Mouse (Mus musculus): Measurements from ENCODE around the gene Tnfrsf19.

Gene Tnfrsf19

DNA sequence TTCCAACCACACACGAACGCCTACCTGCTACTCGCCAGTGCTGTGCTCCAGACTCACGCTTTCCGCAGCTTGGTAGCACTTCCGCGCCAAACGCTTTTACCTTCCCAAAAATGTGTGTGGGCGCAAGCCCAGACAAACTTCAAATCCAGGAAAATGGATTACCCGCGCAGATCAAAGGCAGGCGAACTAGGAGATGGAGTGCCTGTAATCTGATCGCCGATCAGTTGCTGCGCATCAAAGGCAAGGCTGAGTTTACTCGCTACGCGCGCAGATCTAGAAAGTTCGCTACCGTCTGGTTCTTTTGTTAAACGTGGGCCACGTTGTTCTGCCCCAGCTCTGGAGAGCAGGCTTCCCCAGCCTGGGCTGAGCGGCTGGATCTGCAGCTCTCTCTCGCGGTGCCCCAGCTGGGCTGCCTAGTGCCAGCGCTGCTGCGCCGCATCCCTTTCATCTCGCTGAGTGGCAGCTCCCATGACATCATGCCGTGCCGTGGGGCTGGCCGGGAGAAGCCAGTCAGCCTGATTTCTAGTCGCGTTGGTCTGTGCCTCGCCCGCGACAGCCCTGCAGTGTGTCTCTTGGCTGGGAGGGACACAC lies at the start of gene Tnfrsf19:
TSS of gene Tnfrsf19 (minus strand) at position 400 of the 591 bp plus-strand sequence.
- DNase-seq, result peak; percentile 75 to 79

DNA sequence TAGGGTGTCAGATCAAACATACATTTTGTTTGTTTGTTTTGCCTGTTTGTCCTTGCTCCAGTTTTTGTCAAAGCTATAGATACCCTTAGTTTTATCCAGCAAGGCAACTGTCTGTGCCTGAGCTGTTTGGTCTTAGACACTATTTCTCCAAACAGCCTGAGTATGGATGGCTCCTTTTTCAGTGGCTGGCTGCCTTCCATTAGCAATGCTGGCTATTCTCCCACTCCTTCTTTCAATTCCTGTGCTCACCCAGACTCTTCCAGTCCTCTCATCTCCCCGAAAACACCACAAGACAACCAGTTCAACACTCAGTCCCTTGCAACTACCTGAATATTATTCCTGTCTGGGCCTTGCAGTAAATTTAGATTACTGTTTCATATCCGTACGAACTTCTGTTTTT lies 45.8 kb upstream of the Tnfrsf19 start:
- no peak for DNase-seq

DNA sequence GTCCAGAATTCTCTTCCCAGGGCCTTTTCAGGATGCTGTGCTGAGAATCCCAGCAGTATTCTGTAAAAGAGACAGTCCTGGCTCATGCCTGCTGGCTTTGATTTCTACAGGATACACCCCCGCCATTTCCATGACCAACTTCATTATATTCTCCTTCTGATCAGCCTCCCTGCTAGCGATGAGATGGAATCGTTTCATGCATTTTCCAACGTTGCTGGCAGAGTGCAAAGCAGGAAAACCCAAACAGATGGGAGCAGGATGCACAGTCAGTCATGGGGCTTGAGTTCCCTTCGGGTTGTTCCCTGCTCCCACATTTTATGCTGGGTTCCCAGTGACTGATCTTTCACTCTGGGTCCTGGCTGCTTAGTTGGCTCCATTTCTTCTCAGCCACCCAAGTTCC lies 44.7 kb upstream of the Tnfrsf19 start:
- no peak for DNase-seq

DNA sequence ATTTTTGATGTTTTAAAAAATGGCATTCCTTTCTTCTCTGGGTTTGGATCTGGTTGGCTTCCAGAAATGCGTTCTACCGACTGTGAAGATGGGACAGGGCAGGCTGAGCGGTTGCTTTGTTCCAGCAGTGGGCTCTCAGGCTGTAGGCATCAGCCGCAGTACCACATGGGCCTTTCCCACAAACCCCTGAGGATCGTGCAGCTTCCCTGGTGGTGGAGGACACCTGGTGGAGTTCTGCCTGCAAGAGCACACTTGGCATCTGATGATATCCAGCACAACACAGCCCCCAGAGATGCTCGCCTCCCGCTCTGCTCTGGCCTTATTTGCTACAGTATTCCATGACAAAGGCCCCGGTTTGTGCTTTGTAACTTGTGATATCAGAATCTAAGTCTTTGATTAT lies 41.9 kb upstream of the Tnfrsf19 start:
- DNase-seq, result no peak

DNA sequence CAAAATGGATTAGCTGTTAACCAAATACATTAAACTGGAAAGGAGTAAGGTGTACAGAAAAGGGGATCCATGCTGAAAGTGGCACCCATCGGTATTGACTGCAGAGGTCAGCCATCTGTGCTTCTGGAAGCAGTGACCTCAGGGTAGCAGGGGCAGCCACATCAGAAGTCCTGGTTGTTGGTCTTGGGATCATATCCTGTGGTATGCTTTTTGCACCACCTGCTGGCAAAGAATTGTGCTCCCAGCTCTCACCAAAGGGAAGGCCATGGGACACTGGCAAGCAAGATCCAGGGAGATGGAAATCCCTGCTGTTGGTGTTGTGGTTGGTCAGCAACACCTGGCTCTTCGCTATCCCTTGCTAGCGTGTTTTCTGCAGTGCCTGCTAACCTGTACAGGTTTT lies 39.0 kb upstream of the Tnfrsf19 start:
- DNase-seq, result no peak

DNA sequence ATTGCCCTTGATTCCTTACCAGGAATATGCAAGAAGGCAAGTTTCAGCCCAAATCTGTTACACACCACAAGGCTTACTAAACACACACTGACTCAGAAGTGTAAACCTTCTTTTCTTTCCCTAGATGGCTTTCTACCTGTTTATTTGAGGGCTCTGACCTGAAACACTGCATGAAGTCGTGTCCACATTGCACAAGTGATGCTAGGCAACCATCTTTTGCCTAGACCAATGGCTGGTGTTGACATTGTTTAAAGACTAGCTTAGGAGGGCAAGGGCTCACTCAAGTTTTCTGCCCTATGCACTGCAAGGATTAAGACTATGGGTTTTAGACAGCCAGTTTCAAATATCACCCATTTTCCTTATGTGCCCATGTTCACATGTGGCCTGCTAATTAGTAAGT lies 23.3 kb upstream of the Tnfrsf19 start:
- DNase-seq, result no peak

DNA sequence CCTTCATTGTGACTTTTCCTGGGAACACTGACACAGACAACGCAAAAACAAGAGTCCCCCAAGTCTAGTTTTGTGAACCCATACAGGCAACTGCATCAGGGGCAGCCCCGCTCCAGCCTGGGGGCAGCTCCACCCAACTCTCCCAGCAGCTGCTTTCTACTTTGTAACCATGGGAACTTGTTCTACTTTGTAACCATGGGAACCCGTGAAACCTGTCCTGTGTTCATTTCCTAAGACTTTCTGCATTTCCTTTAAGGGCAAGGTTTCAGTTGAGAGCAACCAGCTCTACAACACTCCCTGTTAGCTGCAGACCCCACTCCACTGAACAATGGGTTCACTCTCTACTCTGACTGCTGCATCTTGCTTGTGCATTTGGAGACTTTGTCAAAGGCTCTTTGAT lies 15.4 kb upstream of the Tnfrsf19 start:
- DNase-seq, result no peak

DNA sequence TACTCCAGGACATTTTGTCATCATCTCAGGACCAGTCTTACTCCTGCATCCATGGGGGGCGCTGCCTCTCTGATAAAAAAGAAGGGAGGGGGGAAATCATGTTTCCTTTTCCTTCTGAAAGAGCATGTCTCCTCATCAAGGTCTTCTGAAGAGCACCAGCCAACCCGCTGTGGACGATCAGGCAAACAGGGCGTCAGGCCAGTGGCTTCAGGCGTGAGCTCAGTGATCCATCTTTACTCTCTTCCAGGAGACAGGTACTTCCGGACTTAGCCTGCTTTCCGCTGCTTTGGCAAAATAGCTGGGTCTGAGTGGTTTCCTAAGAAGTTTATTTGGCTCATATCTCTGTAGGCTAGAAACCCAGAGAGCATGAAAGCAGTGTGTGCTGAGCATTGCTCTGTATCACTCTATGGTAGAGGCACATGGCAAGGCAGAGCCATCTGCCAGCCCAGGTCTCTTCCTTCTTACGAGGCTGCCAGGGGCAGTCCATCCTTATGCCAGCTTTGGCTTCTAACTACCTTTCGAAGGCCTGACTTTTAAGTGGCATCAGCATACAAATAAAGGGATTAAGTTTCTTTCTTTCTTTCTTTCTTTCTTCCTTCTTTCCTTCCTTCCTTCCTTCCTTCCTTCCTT lies 13.1 kb upstream of the Tnfrsf19 start:
- no peak for DNase-seq

DNA sequence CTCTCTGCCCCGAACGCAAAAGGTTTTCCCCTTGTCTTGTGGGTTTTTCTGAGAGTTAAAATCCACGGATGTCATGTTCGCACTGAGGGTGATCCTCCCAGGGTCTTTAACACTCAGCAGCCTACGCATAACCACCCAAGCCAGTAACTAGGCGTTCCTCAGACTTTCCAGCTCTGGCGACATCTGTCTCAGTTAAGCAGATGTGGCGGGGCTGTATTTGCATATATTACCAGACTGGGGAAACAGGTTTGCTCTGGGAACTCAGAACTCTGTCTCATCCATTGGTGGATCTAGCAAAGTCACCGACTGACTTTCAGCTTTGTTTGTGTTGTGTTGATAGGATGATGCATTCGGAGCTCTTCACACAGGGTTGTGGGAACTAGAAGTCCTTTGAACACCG lies 10.7 kb upstream of the Tnfrsf19 start:
- no peak for DNase-seq

DNA sequence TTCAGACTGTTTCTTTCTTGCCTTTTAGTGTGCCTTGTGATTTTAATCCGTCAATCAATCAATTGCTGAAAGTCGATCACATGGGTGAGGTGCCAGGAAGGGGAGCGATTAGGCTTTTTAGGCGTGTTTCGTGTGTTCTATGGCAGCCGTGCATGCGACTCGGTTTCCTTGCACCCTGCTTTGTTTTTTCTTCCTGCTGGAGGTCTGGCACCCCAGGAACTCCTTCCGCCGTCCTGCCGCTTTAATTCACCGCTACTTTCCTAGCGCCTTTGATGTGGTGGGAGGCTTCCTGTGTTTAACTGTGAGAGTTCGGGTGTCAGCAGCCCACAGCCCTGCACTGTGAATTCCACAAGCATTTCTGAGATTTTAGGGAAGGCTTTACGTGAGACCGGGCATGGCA lies 10.2 kb upstream of the Tnfrsf19 start:
- peak; percentile 32 to 62 for DNase-seq

DNA sequence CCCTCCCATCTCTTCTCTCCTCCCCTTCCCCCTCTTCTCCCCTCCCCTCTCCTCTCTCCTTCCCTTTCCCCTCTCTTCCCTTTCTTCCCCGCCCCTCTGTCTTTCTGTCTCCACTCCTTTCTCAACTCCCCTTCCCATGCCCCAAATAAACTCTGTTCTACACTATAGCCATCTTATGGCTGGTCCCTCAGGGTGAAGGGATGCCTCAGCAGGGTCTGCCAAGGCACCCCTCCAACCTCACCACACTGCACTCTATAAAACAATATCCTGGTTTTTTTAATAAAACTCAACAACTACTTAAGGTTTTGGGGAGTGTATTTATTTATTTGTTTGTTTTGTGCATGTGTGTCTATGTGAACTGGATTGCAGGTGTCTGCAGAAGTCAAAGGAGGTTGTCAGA lies 9.6 kb upstream of the Tnfrsf19 start:
- no peak for DNase-seq

DNA sequence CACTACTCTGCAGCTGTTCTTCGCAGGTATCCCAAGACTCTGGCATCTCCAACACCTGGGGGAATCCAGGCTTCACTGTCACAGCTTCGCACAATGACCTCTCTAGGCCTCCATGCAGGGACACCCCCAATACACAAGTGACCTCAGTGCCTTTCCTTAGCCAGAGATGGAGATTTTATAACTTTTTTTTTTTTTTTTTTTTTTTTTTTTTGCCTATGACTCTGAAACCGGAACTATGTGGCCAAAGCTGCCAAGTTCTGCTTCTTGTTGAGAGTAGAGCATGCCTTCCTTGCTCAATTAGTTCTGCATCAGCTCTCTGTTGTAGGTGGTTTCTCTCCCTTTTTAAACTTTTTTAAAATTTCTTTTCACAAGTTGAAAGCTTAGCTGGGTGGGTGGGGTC lies 5.9 kb upstream of the Tnfrsf19 start:
- no peak for DNase-seq

DNA sequence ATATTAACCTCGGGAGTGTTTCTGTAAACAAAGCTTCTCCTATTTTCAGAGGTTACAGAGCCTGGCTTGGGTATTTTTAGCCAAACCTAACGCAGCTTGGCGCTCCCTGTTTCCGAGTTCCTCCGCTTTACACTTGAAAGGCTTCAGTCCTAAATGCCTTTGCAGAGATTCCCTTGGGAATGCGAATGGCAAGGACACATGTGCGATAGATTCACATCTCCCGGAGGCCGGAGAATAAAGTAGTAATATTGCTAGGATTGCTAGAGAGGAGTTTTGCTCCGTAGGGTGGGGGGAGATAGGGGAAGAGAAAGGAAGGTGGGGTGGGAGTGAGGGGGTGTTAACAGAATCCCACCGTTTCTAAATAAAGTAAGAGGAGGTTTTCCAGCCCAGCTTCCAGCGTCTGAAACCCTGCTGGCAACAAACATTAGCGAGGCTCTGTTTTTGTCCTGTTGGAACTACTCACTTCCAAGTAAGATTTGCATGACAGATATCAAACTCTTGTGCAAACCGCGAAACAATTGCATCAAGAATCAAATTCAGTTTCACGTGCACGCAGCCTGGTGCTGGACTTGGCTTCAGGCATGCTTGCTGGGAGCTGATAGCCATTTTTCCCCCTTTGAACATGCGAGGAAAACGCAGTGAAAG lies 722 bp downstream of the Tnfrsf19 start:
- no peak for DNase-seq

DNA sequence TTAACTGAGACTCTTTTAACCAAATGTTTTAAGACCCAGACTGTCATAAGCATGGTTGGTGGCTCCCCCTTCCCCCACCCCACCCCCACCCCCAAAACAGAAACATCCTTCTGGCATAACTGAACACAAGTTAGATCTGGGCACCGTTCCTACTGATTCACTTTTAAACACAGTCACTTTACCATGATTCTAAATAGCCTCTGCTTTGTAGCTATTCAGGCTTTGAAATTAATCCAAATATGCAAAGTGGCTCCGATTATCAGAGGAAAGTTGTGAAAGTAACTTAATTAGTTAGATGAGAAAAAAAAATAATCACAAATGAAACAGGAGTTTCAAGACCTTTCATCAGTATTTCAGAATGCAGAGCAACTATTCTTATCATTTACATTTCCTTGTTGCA lies 2.0 kb downstream of the Tnfrsf19 start:
- no peak for DNase-seq

DNA sequence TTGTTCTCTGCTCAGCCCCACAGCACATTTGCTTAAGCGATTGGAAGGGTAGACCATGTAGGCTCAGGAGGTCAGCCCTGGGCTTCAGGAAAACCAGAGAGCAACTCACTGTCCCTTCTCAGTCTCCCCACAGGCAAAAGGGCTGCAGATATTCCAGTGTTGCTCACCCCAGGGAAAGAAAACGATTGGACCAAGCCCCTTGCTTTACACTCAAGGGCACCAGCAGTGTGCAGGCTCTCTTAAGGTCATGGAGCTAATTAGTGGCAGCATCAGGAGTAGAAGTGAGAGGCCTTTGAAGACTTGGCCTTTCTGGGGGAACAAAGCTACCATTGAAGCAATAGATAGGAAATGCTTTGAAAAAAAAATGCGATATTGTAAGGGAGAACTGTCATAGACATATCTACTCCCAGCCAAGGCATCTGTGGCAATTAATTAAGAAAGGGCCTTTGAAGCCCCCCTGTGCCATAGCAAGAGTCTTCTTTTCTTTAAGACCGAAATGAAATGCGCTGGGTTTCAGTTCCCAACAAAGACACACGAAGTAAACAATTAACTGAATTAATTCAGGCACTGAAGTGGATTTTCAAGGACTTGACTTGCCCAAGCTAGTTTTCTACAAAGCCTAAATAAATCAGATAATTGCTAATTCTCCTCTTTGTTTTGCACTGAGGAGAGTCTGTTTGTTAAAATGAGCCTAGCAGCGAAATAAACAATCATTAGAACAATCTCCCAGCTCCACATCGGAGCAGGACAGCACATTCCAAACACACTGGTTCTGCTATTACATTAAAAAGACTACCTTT lies 2.6 kb downstream of the Tnfrsf19 start:
- no peak for DNase-seq

DNA sequence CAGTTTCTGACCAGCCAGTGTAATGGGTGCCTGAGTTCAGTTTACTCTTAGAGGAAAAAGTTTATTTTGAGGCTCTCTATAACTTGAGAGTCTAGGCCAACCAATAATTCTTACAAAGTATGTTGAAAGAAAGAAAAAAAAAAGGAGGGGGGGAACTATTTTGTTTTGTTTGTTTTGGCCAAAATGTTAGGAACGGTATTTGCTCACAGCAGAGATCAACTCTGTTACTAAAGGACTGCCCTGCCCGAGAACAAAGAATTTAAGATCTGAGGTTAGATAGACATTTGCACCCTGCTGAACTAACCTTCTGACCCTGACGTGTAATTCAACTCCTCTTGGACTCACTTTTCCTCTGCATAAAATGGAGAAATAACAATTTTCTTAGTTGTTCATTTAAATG lies 4.0 kb downstream of the Tnfrsf19 start:
- no peak for DNase-seq

DNA sequence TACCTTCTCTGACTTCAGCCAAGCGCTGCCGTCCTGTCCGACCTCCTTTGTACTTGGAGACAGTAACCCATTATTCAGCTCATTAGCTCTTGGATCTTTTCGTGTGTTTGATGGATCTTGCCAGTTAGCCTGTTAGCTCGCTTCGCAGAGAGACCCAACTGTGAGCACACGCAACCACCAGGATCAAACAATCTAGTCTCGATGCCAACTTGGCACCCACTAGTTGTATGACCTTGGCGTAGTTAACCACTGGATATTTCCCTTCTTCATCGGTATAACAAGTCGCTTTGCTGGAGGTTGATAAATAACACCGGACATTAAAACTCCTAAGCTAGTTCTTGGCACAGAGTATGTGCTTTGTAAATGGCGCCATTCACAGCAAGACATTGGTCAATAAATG lies 6.1 kb downstream of the Tnfrsf19 start:
- DNase-seq, result no peak

DNA sequence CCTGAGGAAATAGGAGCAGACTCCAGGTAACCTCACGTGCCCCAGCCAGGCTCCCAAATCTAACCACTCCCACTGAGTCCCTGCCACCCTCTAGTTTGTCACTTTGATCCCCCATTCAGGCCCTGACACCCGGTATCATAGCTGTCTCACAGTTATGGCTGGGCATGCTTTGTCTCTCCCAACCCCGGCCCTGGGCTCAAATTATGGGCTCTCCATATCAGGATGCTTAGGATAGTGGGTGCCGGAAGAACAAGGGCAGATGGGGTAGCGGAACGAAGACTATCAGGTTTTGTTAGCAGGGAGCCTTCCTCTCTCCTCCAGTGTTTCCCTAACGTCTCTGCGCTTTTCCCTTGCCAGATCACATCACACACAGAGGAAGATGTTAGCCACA lies 8.2 kb downstream of the Tnfrsf19 start:
- DNase-seq, result no peak

DNA sequence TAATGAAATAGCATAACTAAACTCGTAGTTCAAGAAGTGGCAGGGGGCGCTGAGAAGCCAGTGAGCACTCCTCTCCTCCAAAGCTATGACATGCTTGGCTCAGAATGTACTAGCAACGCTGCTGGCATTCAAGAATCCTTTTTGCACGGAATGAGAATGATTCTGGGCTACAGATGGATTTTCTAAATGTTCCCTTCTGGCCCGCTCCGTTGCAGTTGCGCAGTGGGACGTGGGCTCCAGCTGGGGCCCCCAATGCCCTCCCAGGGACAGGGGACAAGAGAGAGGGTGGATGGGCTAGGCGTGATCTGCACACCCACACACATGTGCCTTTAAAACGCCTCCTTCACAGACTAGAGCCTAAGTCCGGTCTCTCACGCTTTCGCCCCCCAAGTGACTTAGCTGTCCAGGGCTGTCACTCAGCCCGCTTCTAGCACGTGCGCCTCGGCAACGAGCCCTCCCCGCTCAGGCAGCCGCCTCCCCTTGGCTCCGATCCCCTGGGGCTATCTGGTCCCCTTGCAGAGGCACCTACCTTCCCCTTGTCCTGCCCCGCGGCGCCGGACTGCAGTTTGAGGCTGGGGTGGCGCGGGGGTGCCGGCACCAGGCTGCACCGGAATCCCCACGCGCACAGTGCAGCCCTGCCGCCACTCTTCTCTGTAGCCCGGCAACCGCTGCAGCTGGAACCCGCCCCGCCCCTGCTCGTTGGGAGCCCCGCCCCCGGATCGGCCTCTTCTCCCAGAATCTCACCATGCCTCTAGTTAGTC lies 8.8 kb downstream of the Tnfrsf19 start:
- peak; percentile 21 to 26 for DNase-seq

DNA sequence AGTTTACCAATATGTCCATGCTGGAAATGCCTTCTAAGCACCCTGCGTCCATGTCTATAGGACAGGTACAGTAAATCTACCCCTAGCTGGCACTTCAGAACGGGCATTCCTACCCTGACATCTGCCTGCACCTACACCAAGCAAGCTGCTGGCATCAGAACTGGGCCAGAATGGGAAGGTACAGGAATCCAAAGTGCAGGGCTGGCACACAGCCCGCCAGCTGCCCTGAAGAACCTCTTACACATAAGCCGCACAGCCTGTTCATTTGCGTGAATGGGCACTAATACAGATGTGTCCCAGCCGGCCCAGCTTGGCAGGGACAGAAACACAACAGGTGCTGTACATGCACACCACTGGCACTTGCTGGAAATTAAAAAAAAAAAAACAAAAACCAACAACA lies 15.9 kb downstream of the Tnfrsf19 start:
- no peak for DNase-seq

DNA sequence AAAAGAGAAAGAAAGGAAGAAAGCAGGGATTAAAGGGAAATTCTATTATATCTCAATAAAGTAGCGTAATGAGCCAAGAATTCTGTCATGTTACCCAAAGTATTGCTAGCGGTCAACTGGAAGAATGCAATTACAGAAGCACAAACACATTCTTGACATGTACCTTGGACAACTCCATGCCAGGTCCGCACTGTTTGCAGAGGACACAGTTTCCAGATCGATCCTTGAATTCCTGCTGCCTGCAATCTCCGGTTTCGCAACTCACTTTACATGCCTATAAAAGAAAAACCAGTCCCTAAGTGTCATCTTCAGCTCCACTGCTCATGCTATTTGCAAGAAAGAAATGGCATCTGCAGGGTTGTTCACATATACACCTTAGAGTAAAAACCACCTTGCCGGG lies 22.3 kb downstream of the Tnfrsf19 start:
- no peak for DNase-seq

DNA sequence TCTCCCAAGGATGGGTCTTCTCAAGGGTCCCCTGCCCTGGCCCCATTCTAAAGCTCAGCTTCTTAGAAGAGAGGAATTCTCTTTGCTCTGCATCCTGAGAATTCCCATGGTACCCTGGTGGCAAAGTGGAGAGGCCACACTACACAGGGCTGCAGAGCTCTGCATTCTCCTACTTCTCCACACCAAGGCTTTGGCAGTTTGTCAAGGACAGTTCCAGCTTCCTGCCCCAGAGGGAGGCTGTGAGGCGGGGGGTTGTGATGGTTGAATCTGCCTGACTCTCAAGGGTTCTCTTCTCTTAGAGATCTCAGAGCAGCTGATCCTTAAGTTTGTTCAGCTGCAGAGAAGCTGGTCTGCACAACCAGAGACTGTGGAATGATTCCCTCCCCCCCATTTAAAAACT lies 23.9 kb downstream of the Tnfrsf19 start:
- no peak for DNase-seq

DNA sequence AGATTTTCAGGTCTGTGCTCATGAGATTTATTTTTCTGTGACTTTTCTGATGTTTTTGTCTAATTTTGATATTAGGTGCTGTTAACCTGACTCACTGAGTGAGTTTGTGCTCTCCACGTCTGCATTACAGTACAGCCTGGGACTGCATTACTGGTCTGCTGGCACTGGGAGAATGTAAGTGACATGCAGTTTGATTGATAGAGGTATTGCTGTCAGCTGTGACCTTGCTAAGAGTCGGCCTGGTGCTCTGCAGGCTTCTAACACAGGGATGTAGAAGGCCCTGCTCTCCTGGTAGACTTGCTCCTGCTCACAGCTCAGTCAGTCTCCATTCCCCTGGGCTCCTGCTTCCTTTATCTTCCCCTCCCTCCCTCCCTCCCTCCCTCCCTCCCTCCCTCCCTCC lies 25.3 kb downstream of the Tnfrsf19 start:
- no peak for DNase-seq

All from thymus, adult 18-20 months (tissue).